Mouse (Mus musculus): ENCODE results near the gene Tdpoz2. TPM values are rescaled to one million over a fixed set of nuclear protein-coding genes. Genes with fewer than 3 reads are reported as not detected.
A peak's percentile ranks its signal among the peaks of the same experiment; 100 is the strongest.
"Not testable (repeated sequence)": the region's sequence is repeated elsewhere in the genome, so short reads cannot be mapped to it uniquely, and the experiment has no call there.

The Tdpoz2 gene
- total and polyA plus RNA-seq, 3 experiments, result not detected

DNA sequence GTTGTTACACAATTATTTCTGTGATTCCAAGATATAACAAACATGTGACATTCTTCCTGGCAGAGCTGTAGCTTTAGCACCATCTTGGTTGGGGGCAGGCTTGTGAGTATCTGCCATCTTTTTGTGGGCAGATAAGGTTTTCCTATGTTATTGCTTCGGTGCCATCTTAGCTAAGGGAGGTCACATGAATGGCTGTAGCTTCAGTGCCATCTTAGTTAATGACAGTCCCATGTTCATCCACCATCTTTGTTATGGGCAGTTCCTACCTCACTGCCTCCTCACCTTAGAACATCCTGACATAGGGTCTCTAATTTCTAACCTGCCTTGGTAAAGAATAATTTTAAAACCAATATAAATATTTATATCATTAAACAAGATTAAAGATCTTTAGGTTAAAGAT lies 1.8 kb upstream of the Tdpoz2 start:
- Histone ChIP-seq H3K9ac (ENCODE audit: insufficient read depth, low read depth) (no peak overlapping the region), H3K4me1 (ENCODE audit: control insufficient read depth in 1 of 2, insufficient read depth in 2 of 2) (no peaks in the 10 kb centered on the region), H3K79me2 (replicated peaks; ENCODE audit: control insufficient read depth, extremely low read depth, insufficient read depth, poor library complexity, severe bottlenecking) (no peaks in the 10 kb centered on the region), H3K36me3 (replicated peaks in 1 of 2; ENCODE audit: control insufficient read depth in 1 of 2, insufficient read depth in 1 of 2, low read length in 1 of 2) (no peaks in the 10 kb centered on the region), H3K4me2 (ENCODE audit: insufficient read depth, low read depth, poor library complexity, severe bottlenecking) (no peak overlapping the region), H3K9me3 (replicated peaks; ENCODE audit: low read length) (no peaks in the 10 kb centered on the region), H3K27ac (ENCODE audit: insufficient read depth, low read depth) (no peak overlapping the region), H3K4me3 (replicated peaks in 1 of 3; ENCODE audit: low read depth in 2 of 3, low read length in 2 of 3, poor library complexity in 1 of 3) (no peak overlapping the region), H3K27me3 (replicated peaks) (no peaks in the 10 kb centered on the region)
- dilution Hi-C loops (cut with MboI; ENCODE audit: extremely low pct_ligation_motif_present, extremely low pct_unique_long_range_greater_than_20kb, low sequenced_read_pairs), result no loop called here
- in situ Hi-C loops (cut with MboI; ENCODE audit: low pct_ligation_motif_present, low pct_unique_long_range_greater_than_20kb, low sequenced_read_pairs), result no loop called here
- DNase-seq (ENCODE audit: extremely low read depth), result no peak
- TF ChIP-seq CHD1 (IDR thresholded peaks at IDR 0.05; ENCODE audit: low read depth, low read length), result no peak
- TF ChIP-seq USF2 (conservative IDR thresholded peaks at IDR 0.05; ENCODE audit: low read depth, low read length), result peak; percentile 23; the same call in 1 of the 2 replicates
- peak; percentile 60; the same call in 1 of the 2 replicates for TF ChIP-seq HCFC1 (IDR thresholded peaks at IDR 0.05; ENCODE audit: low read depth, low read length)
- no peak for TF ChIP-seq MAX (IDR thresholded peaks at IDR 0.05; ENCODE audit: low read length)
- TF ChIP-seq USF1 (IDR thresholded peaks at IDR 0.05; ENCODE audit: low read depth, low read length), result peak; percentile 32; the same call in 1 of the 2 replicates
- TF ChIP-seq ZC3H11A (IDR thresholded peaks at IDR 0.05; ENCODE audit: low read depth, low read length), result no peak
- no peak for TF ChIP-seq IRF4 (IDR thresholded peaks at IDR 0.05; ENCODE audit: low read depth, low read length)
- peak; percentile 59 for TF ChIP-seq NRF1 (IDR thresholded peaks at IDR 0.05; ENCODE audit: low read depth, low read length)

DNA sequence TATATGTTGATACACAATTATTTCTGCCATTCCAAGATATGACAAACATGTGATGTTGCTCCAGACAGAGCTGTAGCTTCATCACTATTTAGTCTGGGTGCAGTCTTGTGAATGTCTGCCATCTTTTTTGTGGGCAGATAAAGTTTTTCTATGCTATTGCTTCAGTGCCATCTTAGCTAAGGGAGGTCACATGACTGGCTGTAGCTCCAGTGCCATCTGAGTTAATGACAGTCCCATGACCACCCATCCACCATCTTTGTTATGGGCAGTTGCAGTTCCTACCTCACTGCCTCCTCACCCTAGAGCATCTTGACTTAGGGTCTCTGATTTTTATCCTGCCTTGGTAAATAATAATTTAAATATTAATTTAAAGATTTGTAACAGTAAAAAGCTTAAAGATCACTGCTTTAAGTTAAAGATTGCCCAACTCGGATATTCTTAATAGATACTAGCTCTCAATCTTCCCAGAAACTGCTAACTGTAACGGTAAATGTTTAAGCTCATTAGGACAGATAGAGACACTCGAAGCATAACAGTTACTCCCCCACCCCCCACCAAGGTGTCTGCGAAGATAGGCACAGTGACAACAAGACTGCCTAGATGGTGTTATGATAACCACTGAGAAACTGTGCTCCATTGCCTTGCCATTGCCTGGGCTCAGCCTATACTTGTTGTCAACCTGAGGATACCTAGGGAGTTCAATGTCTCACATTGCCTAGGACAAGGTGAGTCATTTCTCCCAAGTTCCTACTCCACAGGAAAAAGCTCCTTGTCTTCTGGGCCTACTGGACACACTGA lies 21.4 kb downstream of the Tdpoz2 start:
- H3K4me3 ChIP-seq (replicated peaks in 1 of 3; ENCODE audit: low read depth in 2 of 3, low read length in 2 of 3, poor library complexity in 1 of 3); in situ Hi-C loops (cut with MboI; ENCODE audit: low pct_ligation_motif_present, low pct_unique_long_range_greater_than_20kb, low sequenced_read_pairs): not testable (repeated sequence)

DNA sequence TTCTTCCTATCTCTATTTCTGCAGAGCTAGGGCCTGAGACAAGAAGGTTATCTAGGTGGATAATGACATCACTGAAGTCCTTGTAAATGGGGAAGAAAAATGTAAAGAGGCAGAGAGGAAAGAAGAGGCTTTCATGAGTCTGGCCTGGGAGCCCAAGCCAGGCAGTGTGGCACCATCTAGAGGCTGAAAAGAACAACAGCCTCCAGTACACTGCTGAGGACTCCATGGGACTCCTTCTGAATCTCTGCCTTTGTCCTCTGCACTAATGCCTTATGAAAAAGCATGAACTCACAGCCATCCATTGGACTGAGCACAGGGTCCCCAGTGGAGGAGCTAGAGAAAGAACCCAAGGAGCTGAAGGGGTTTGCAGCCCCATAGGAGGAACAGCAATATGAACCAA lies 43.5 kb downstream of the Tdpoz2 start:
- TF ChIP-seq ZC3H11A (IDR thresholded peaks at IDR 0.05; ENCODE audit: low read depth, low read length), result 0 out of 2 replicates have a peak, but pooled peaks have one; percentile 4
- TF ChIP-seq CTCF (conservative IDR thresholded peaks at IDR 0.05 in 1 of 2, IDR thresholded peaks at IDR 0.05 in 1 of 2; ENCODE audit: low read depth in 2 of 2, low read length in 2 of 2), result peak; percentile 37 to 73; a peak in 3 of 4 replicates
- TF ChIP-seq SMC3 (IDR thresholded peaks at IDR 0.05; ENCODE audit: low read depth, low read length), result peak; percentile 67
- peak; percentile 69 for TF ChIP-seq RAD21 (IDR thresholded peaks at IDR 0.05; ENCODE audit: low read depth, low read length)
- H3K79me2 ChIP-seq (replicated peaks; ENCODE audit: control insufficient read depth, extremely low read depth, insufficient read depth, poor library complexity, severe bottlenecking); H3K27ac ChIP-seq (ENCODE audit: insufficient read depth, low read depth); H3K4me3 ChIP-seq (replicated peaks in 1 of 3; ENCODE audit: low read depth in 2 of 3, low read length in 2 of 3, poor library complexity in 1 of 3); H3K4me1 ChIP-seq (ENCODE audit: control insufficient read depth in 1 of 2, insufficient read depth in 2 of 2); H3K9me3 ChIP-seq (replicated peaks; ENCODE audit: low read length); H3K4me2 ChIP-seq (ENCODE audit: insufficient read depth, low read depth, poor library complexity, severe bottlenecking); H3K27me3 ChIP-seq (replicated peaks); H3K9ac ChIP-seq (ENCODE audit: insufficient read depth, low read depth); dilution Hi-C loops (cut with MboI; ENCODE audit: extremely low pct_ligation_motif_present, extremely low pct_unique_long_range_greater_than_20kb, low sequenced_read_pairs); H3K36me3 ChIP-seq (replicated peaks in 1 of 2; ENCODE audit: control insufficient read depth in 1 of 2, insufficient read depth in 1 of 2, low read length in 1 of 2): not testable (repeated sequence)
- peak; percentile 67 for DNase-seq (ENCODE audit: extremely low read depth)
- in situ Hi-C loops (cut with MboI; ENCODE audit: low pct_ligation_motif_present, low pct_unique_long_range_greater_than_20kb, low sequenced_read_pairs), result loop anchor here (10.0 to 25.0 kb wide), 3 partner anchors 104 to 497 kb away; no protein-coding TSS in a partner anchor

More for the DNA sequence above, 21.4 kb downstream of the Tdpoz2 start:
- H3K79me2 ChIP-seq (replicated peaks; ENCODE audit: control insufficient read depth, extremely low read depth, insufficient read depth, poor library complexity, severe bottlenecking); H3K4me2 ChIP-seq (ENCODE audit: insufficient read depth, low read depth, poor library complexity, severe bottlenecking); dilution Hi-C loops (cut with MboI; ENCODE audit: extremely low pct_ligation_motif_present, extremely low pct_unique_long_range_greater_than_20kb, low sequenced_read_pairs); H3K27me3 ChIP-seq (replicated peaks); H3K9ac ChIP-seq (ENCODE audit: insufficient read depth, low read depth); DNase-seq (ENCODE audit: extremely low read depth); H3K9me3 ChIP-seq (replicated peaks; ENCODE audit: low read length); H3K4me1 ChIP-seq (ENCODE audit: control insufficient read depth in 1 of 2, insufficient read depth in 2 of 2); H3K27ac ChIP-seq (ENCODE audit: insufficient read depth, low read depth); H3K36me3 ChIP-seq (replicated peaks in 1 of 2; ENCODE audit: control insufficient read depth in 1 of 2, insufficient read depth in 1 of 2, low read length in 1 of 2): not testable (repeated sequence)
